ENCODE assay signal across 12 mouse cellular contexts in genomic region chr1:53061871-53062608, GRCm38 (mm10). TPM values are rescaled to one million over a fixed set of nuclear protein-coding genes. Genes with fewer than 3 reads are reported as not detected.
DNase-seq lines count a peak whose midpoint lies in the region; ATAC-seq lines count a peak whose summit lies in the region.
"Had no signal": no experiment of that assay in that cellular context is flagged by ENCODE, and none has a peak within 500 bp of the region (broad histone marks: within the 10 kb centered on the region; RNA-seq: fewer than 3 reads in every experiment).

No protein-coding gene starts in this region.

- 51% methylated on average over 13 of the region's 13 CpGs for WGBS in hindbrain, embryonic 13.5 days
- 71% methylated on average over 13 of the region's 13 CpGs for WGBS in hindbrain, embryonic 10.5 days
- 46% methylated on average over 13 of the region's 13 CpGs for WGBS in embryonic facial prominence, embryonic 13.5 days

- H3K4me3 ChIP-seq in hindbrain, embryonic 13.5 days, result no peak overlapping the region
- H3K4me3 ChIP-seq in hindbrain, embryonic 10.5 days, result no peak overlapping the region
- no peak overlapping the region for H3K4me3 ChIP-seq in embryonic facial prominence, embryonic 13.5 days

- no peaks in the 10 kb centered on the region for H3K27me3 ChIP-seq in hindbrain, embryonic 13.5 days
- H3K27me3 ChIP-seq in hindbrain, embryonic 10.5 days (ENCODE audit: insufficient read depth, poor library complexity, severe bottlenecking), result no peaks in the 10 kb centered on the region
- no peaks in the 10 kb centered on the region for H3K27me3 ChIP-seq in embryonic facial prominence, embryonic 13.5 days
- H3K27me3 ChIP-seq: CH12.LX had no signal

- no peaks in the 10 kb centered on the region for H3K9me3 ChIP-seq in hindbrain, embryonic 13.5 days
- no peaks in the 10 kb centered on the region for H3K9me3 ChIP-seq in hindbrain, embryonic 10.5 days
- no peaks in the 10 kb centered on the region for H3K9me3 ChIP-seq in embryonic facial prominence, embryonic 13.5 days

- DNase-seq in hindbrain, embryonic 10.5 days (ENCODE audit: low spot score), result no peak
- peak; percentile 70 for DNase-seq in layer of hippocampus, adult 9-11 months
- peak; percentile 70 to 82 for DNase-seq in right cerebral cortex, postnatal 10 days (ENCODE audit: low spot score in 2 of 2)
- DNase-seq in urinary bladder, postnatal 4 days (ENCODE audit: low spot score in 2 of 2), result no peak
- DNase-seq in lung, postnatal 10 days, result no peak
- no peak for DNase-seq in thymus, adult 18-20 months
- DNase-seq: heart, adult 11 months; kidney, postnatal 4 days; retina, postnatal 1 day had no signal

- no peaks in the 10 kb centered on the region for H3K36me3 ChIP-seq in hindbrain, embryonic 13.5 days
- no peaks in the 10 kb centered on the region for H3K36me3 ChIP-seq in hindbrain, embryonic 10.5 days
- H3K36me3 ChIP-seq in embryonic facial prominence, embryonic 13.5 days, result no peaks in the 10 kb centered on the region

- no peak overlapping the region for H3K9ac ChIP-seq in hindbrain, embryonic 13.5 days
- no peak overlapping the region for H3K9ac ChIP-seq in embryonic facial prominence, embryonic 13.5 days

- H3K4me1 ChIP-seq in hindbrain, embryonic 13.5 days (replicated peaks), result peaks cover 6% of the 10 kb centered on the region
- H3K4me1 ChIP-seq in hindbrain, embryonic 10.5 days (replicated peaks), result peaks cover 24% of the 10 kb centered on the region
- H3K4me1 ChIP-seq in embryonic facial prominence, embryonic 13.5 days, result peaks cover 20% of the 10 kb centered on the region

- H3K27ac ChIP-seq in hindbrain, embryonic 13.5 days, result no peak overlapping the region
- H3K27ac ChIP-seq in hindbrain, embryonic 10.5 days, result no peak overlapping the region
- no peak overlapping the region for H3K27ac ChIP-seq in embryonic facial prominence, embryonic 13.5 days

- no peak overlapping the region for H3K4me2 ChIP-seq in hindbrain, embryonic 13.5 days
- H3K4me2 ChIP-seq in embryonic facial prominence, embryonic 13.5 days, result peak overlapping the region; percentile 21

- ATAC-seq in hindbrain, embryonic 13.5 days (ENCODE audit: low FRiP score), result peak; percentile 63; the same call in 1 of the 2 replicates
- no peak for ATAC-seq in embryonic facial prominence, embryonic 13.5 days (ENCODE audit: insufficient number of reproducible peaks, insufficient read depth, low FRiP score, low TSS enrichment, low read depth)

RNA-seq across cellular contexts. Expression of gene Mstn, which starts 0.6 kb away (rescaled TPM):
- 0.35 and 0.75 TPM in 2 replicates for polyA plus RNA-seq in hindbrain, embryonic 13.5 days (2015; fragmentation: Nextera tagmentation; extraction: Ambion mirVana)
- polyA plus RNA-seq in hindbrain, embryonic 10.5 days (2016; fragmentation: Nextera tagmentation; extraction: Ambion mirVana), result 1.6 and 4.6 TPM in 2 replicates
- polyA plus RNA-seq in embryonic facial prominence, embryonic 13.5 days (2015; fragmentation: Nextera tagmentation; extraction: Ambion mirVana), result 0.72 and 0.77 TPM in 2 replicates

RNA-seq across cellular contexts. Expression of gene 1700019D03Rik, which starts 42.1 kb away (rescaled TPM):
- polyA plus RNA-seq in hindbrain, embryonic 13.5 days (2015; fragmentation: Nextera tagmentation; extraction: Ambion mirVana), result 2.4 and 3.1 TPM in 2 replicates
- 3.4 and 7.9 TPM in 2 replicates for polyA plus RNA-seq in hindbrain, embryonic 10.5 days (2016; fragmentation: Nextera tagmentation; extraction: Ambion mirVana)
- 2.9 and 3.2 TPM in 2 replicates for polyA plus RNA-seq in embryonic facial prominence, embryonic 13.5 days (2015; fragmentation: Nextera tagmentation; extraction: Ambion mirVana)

Comparison
In these comparisons a context has a peak if more than half of its experiments do, and no peak if none do; other contexts are left out.
1. DNase-seq: peak in layer of hippocampus, adult 9-11 months (single experiment) and right cerebral cortex, postnatal 10 days (2 of 2); none in hindbrain, embryonic 10.5 days (single experiment), urinary bladder, postnatal 4 days (0 of 2), lung, postnatal 10 days (single experiment) and thymus, adult 18-20 months (0 of 2).